Mouse (Mus musculus): Measurements from ENCODE around the gene Uimc1. TPM values are rescaled to one million over a fixed set of nuclear protein-coding genes. Genes with fewer than 3 reads are reported as not detected.
A peak's percentile ranks its signal among the peaks of the same experiment; 100 is the strongest.

The Uimc1 gene
- total RNA-seq, 2 experiments from 2014 or later, result 58.8 to 61.2 TPM

DNA sequence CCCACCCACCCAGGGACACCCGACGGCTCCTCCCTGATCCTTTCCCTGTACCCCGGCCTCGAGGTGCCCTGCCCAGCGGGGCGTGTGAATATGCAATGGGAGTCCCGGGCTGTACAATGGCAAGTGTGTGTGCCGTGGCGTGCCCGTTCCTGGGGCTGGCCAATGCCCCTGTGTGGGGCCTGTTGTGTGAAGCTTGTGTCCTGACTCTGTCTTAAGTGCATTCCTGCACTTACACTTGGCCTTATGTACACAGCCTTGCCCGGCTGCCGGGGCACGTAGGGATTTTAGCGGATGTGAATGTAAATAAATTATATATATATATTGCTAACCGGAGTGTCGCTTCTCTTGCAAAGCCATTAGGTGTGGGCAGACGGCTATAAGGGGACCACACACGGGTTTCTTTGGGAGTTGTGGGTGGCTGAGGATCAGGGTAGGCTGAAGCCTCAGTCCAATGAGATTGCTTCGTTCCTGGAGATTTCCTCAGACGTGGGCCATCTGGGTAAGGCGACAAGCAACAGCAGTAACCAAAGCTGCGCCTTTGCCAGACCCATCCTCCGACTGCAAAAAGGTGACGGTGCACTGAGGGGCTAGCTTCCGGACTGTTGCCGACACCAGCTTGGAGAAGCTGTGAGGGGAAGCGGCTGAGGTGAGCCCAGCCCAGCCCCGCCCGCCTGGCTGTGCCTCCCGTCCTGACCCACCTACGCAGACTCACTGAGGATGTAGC is 94.2 kb downstream of the Uimc1 start:
- no peak for ATAC-seq (replicated peaks; ENCODE audit: low FRiP score, low TSS enrichment, poor library complexity, severe bottlenecking)

DNA sequence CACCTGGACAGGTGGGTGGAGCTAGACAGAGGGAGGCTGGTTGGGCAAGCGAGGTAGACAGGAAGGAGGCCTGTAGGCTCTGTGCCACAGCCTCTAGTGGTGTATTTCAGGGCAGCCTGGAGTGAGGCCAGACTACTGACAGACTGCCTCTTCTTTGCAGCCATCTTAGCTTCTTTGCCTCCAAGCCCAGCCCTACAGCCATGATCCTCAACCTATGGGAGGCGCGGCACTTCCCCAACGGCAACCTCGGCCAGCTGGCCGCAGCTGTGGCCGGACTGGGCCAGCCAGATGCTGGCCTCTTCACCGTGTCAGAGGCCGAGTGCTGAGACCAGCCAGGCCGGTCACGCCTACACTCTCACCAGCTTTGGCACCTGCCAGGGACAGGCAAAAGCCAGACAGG is 95.5 kb downstream of the Uimc1 start:
- no peak for ATAC-seq (replicated peaks; ENCODE audit: low FRiP score, low TSS enrichment, poor library complexity, severe bottlenecking)

GRCm38 (mm10) chr13:55002090-55002489 is 98.0 kb downstream of the Uimc1 start:
- no peak for ATAC-seq (replicated peaks; ENCODE audit: low FRiP score, low TSS enrichment, poor library complexity, severe bottlenecking)

DNA sequence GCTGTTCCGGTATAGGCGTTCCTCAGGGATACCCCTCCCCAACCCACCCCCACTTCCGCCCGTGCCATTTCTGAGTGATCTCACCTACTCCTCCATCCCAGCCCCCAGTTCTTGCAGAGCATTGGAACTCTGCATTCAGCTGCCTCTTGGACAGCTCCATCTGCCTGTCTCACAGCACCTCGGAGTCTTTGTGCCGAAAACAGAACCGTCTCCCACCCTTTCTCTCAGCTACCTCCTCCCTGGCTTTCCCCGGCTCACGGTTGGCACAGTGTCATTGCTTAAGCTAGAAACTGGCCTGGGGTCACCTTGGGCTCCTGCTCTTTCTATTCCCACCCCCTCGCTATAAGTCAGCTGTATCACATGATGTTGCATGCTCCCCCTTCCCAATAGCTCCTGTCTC is 99.7 kb downstream of the Uimc1 start:
- no peak for ATAC-seq (replicated peaks; ENCODE audit: low FRiP score, low TSS enrichment, poor library complexity, severe bottlenecking)

GRCm38 (mm10) chr13:54997568-54997967 is 102.5 kb downstream of the Uimc1 start:
- no peak for ATAC-seq (replicated peaks; ENCODE audit: low FRiP score, low TSS enrichment, poor library complexity, severe bottlenecking)

GRCm38 (mm10) chr13:54995161-54995560 is 104.9 kb downstream of the Uimc1 start:
- ATAC-seq (replicated peaks; ENCODE audit: low FRiP score, low TSS enrichment, poor library complexity, severe bottlenecking), result no peak

- ATAC-seq (replicated peaks; ENCODE audit: low FRiP score, low TSS enrichment, poor library complexity, severe bottlenecking), result no peak
Measured at GRCm38 (mm10) chr13:54994576-54994975, 105.5 kb downstream of the Uimc1 start.

DNA sequence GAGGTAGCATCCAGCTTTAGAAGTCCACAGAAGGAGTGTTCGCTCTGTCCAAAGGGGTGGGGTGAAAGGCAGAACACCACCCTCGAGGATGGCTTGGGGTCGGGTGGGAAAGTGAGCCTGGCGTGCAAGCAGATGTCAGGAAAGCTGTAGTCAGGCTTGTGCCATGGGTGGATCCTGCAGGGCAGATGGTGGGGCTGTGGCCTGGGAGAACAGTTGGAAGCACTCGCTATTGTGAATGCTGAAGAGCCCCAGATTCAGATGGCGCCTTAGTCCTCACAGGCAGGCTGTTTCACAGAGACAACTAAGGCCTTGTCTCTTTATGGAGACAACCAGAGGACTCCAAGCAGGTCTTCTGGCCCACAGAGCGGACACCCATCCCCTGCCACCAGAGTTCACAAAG is 107.9 kb downstream of the Uimc1 start:
- ATAC-seq (replicated peaks; ENCODE audit: low FRiP score, low TSS enrichment, poor library complexity, severe bottlenecking), result no peak

- no peak for ATAC-seq (replicated peaks; ENCODE audit: low FRiP score, low TSS enrichment, poor library complexity, severe bottlenecking)
Measured at GRCm38 (mm10) chr13:54988181-54988760, 111.8 kb downstream of the Uimc1 start.

- no peak for ATAC-seq (replicated peaks; ENCODE audit: low FRiP score, low TSS enrichment, poor library complexity, severe bottlenecking)
Measured at GRCm38 (mm10) chr13:54987405-54987804, 112.7 kb downstream of the Uimc1 start.

DNA sequence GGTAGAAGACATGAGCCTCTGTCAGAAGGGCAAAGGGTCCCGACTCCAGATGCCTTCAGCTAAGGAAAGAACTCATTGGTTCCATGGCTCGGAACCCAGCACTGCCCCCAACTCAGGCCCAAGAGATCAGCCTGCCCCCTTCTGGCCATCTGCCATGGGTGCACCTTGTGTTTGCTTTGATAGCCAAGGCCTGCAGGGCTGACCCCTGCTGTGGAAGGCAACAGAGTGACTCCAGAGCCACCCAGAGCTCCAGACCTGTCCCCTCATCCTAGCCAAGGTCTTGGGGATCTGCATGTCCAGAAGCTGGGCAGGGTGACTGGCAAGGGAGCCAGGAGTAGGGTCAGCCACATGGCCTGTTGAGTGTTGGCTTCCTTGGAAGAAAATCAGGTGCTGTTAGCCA is 116.5 kb downstream of the Uimc1 start:
- ATAC-seq (replicated peaks; ENCODE audit: low FRiP score, low TSS enrichment, poor library complexity, severe bottlenecking), result peak; percentile 40; the same call in 1 of the 2 replicates

DNA sequence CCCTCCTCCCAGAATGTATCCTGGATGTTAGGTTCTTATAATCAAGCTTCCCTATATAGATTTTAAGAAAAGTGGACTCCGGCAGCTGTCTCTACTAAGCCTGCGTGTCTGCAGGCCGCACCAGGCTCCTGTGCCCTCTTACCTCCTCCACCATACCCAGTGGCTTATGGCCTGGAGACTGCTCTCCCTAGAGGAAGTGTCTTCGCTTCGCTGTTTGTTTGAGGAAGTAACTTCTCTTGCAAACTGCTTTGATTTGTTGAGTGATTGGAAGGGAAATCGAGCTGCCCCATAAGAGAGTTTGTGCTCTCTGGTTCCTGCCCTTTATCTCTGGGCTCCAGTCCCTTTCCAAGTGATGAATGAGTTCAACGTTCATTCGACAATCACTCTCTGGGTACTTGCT is 117.1 kb downstream of the Uimc1 start:
- no peak for ATAC-seq (replicated peaks; ENCODE audit: low FRiP score, low TSS enrichment, poor library complexity, severe bottlenecking)

- ATAC-seq (replicated peaks; ENCODE audit: low FRiP score, low TSS enrichment, poor library complexity, severe bottlenecking), result no peak
Measured at GRCm38 (mm10) chr13:54980957-54981356, 119.1 kb downstream of the Uimc1 start.

DNA sequence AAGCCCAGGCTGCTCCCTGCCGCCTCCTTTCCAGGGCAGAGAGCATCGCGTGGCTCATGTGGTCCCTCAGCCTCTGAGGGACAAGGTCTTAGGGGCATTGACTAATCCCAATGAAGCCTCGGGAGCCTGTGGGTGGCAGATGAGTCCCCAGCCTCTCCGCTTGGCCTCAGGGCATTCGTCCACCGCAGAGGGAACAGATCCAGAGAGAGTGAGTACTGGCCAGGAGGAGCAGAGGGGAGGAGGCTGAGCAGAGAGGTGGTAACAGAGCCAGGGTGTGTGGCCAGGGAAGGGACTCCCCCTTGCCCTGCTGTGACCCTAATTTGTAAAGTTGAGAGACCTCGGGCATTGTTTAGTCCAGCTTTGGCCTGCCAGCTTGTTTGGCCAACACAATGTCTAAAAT is 121.3 kb downstream of the Uimc1 start:
- no peak for ATAC-seq (replicated peaks; ENCODE audit: low FRiP score, low TSS enrichment, poor library complexity, severe bottlenecking)

Other genes starting within 250 kb of the Uimc1 start
- gene Unc5a, start 150.9 kb downstream of the Uimc1 start, total RNA-seq (2014; fragmentation: Nextera tagmentation), result 0.04 TPM in 1 of 2 replicates, not detected in the other
- 0.27 TPM in 1 of 2 replicates, not detected in the other for gene Unc5a, start 150.9 kb downstream of the Uimc1 start, total RNA-seq (2017)
- 2.6 TPM in 1 of 2 replicates, not detected in the other for gene Hk3, start 78.9 kb downstream of the Uimc1 start, total RNA-seq (2014; fragmentation: Nextera tagmentation)
- 0.38 and 1.9 TPM in 2 replicates for gene Hk3, start 78.9 kb downstream of the Uimc1 start, total RNA-seq (2017)
- gene Zfp346, start 5.0 kb upstream of the Uimc1 start, total RNA-seq (2014; fragmentation: Nextera tagmentation), result 33.1 and 61.7 TPM in 2 replicates
- gene Zfp346, start 5.0 kb upstream of the Uimc1 start, total RNA-seq (2017), result 6.7 and 24.8 TPM in 2 replicates
- not detected in 2 replicates for gene Gm17617, start 33.2 kb upstream of the Uimc1 start, total RNA-seq (2014; fragmentation: Nextera tagmentation)
- not detected in 2 replicates for gene Gm17617, start 33.2 kb upstream of the Uimc1 start, total RNA-seq (2017)
- gene Fgfr4, start 52.3 kb upstream of the Uimc1 start, total RNA-seq (2014; fragmentation: Nextera tagmentation), result not detected in 2 replicates
- gene Fgfr4, start 52.3 kb upstream of the Uimc1 start, total RNA-seq (2017), result not detected in 2 replicates
- 99.4 and 139 TPM in 2 replicates for gene Nsd1, start 109.5 kb upstream of the Uimc1 start, total RNA-seq (2014; fragmentation: Nextera tagmentation)
- 77.3 and 94.1 TPM in 2 replicates for gene Nsd1, start 109.5 kb upstream of the Uimc1 start, total RNA-seq (2017)
- 173 and 220 TPM in 2 replicates for gene Prelid1, start 220.2 kb upstream of the Uimc1 start, total RNA-seq (2014; fragmentation: Nextera tagmentation)
- gene Prelid1, start 220.2 kb upstream of the Uimc1 start, total RNA-seq (2017), result 71.2 and 80.5 TPM in 2 replicates
- gene Rab24, start 221.6 kb upstream of the Uimc1 start, total RNA-seq (2014; fragmentation: Nextera tagmentation), result 88.0 and 120 TPM in 2 replicates
- 13.0 and 30.0 TPM in 2 replicates for gene Rab24, start 221.6 kb upstream of the Uimc1 start, total RNA-seq (2017)
- gene Mxd3, start 229.5 kb upstream of the Uimc1 start, total RNA-seq (2014; fragmentation: Nextera tagmentation), result 9.9 TPM in 1 of 2 replicates, not detected in the other
- gene Mxd3, start 229.5 kb upstream of the Uimc1 start, total RNA-seq (2017), result 3.6 and 5.0 TPM in 2 replicates